Mouse (Mus musculus): ENCODE data around the gene Phf12. TPM values are rescaled to one million over a fixed set of nuclear protein-coding genes. Genes with fewer than 3 reads are reported as not detected.

Phf12 gene
- polyA plus RNA-seq, 1 experiment from 2014 or later: 11.8 TPM

- no peak for ATAC-seq
Observed at GRCm38 (mm10) chr11:77989071-77989690, 6.6 kb downstream of the Phf12 start.

GRCm38 (mm10) chr11:77995556-77995955 lies 13.0 kb downstream of the Phf12 start:
- Histone ChIP-seq H3K36me3 (ENCODE audit: control insufficient read depth, insufficient read depth, low read length) (peaks cover 3% of the 10 kb centered on the region; the same call in 1 of the 2 replicates), H3K9ac (ENCODE audit: low read depth, low read length) (no peak overlapping the region), H3K27me3 (replicated peaks; ENCODE audit: control insufficient read depth, insufficient read depth, low read length) (no peaks in the 10 kb centered on the region), H3K4me3 (ENCODE audit: low read length) (no peak overlapping the region), H3K4me2 (ENCODE audit: low read length) (no peak overlapping the region), H3K27ac (ENCODE audit: low read depth, low read length) (no peak overlapping the region), H3K9me3 (ENCODE audit: control insufficient read depth, low read length) (no peaks in the 10 kb centered on the region), H3K4me1 (ENCODE audit: control insufficient read depth, insufficient read depth, low read depth, low read length) (no peaks in the 10 kb centered on the region; the same call in 1 of the 2 replicates)
- ATAC-seq: no peak
- WGBS: 60% methylated on average over 1 of the region's 1 CpGs

More at GRCm38 (mm10) chr11:77989071-77989690, 6.6 kb downstream of the Phf12 start:
- Histone ChIP-seq H3K4me2 (ENCODE audit: low read length) (no peak overlapping the region), H3K9me3 (ENCODE audit: control insufficient read depth, low read length) (no peaks in the 10 kb centered on the region), H3K4me1 (ENCODE audit: control insufficient read depth, insufficient read depth, low read depth, low read length) (peaks cover 11% of the 10 kb centered on the region), H3K4me3 (ENCODE audit: low read length) (no peak overlapping the region), H3K36me3 (ENCODE audit: control insufficient read depth, insufficient read depth, low read length) (peaks cover 8% of the 10 kb centered on the region; the same call in 1 of the 2 replicates), H3K9ac (ENCODE audit: low read depth, low read length) (no peak overlapping the region), H3K27me3 (replicated peaks; ENCODE audit: control insufficient read depth, insufficient read depth, low read length) (no peaks in the 10 kb centered on the region), H3K27ac (ENCODE audit: low read depth, low read length) (no peak overlapping the region)
- whole genome bisulfite sequencing: 92% methylated on average over 13 of the region's 13 CpGs

- H3K36me3 ChIP-seq (ENCODE audit: control insufficient read depth, insufficient read depth, low read length): peaks cover 30% of the 10 kb centered on the region
- H3K9me3 ChIP-seq (ENCODE audit: control insufficient read depth, low read length): no peaks in the 10 kb centered on the region
- no peak for ATAC-seq
- no peak overlapping the region for H3K4me3 ChIP-seq (ENCODE audit: low read length)
- WGBS: 92% methylated on average over 5 of the region's 5 CpGs
- H3K4me2 ChIP-seq (ENCODE audit: low read length): no peak overlapping the region
- no peak overlapping the region for H3K27ac ChIP-seq (ENCODE audit: low read depth, low read length)
- H3K27me3 ChIP-seq (replicated peaks; ENCODE audit: control insufficient read depth, insufficient read depth, low read length): no peaks in the 10 kb centered on the region
- no peak overlapping the region for H3K9ac ChIP-seq (ENCODE audit: low read depth, low read length)
- 0 out of 2 replicates have a peak, but pooled peaks cover 2% of the 10 kb centered on the region for H3K4me1 ChIP-seq (ENCODE audit: control insufficient read depth, insufficient read depth, low read depth, low read length)
Observed at GRCm38 (mm10) chr11:78006446-78006845, 23.9 kb downstream of the Phf12 start.

- 24% methylated on average over 4 of the region's 4 CpGs for WGBS
- 0 out of 2 replicates have a peak, but pooled peaks have one; percentile 76 for ATAC-seq
- H3K27me3 ChIP-seq (replicated peaks; ENCODE audit: control insufficient read depth, insufficient read depth, low read length): no peaks in the 10 kb centered on the region
- no peaks in the 10 kb centered on the region for H3K4me1 ChIP-seq (ENCODE audit: control insufficient read depth, insufficient read depth, low read depth, low read length)
- H3K4me3 ChIP-seq (ENCODE audit: low read length): no peak overlapping the region
- H3K9me3 ChIP-seq (ENCODE audit: control insufficient read depth, low read length): no peaks in the 10 kb centered on the region
- H3K27ac ChIP-seq (ENCODE audit: low read depth, low read length): no peak overlapping the region
- H3K36me3 ChIP-seq (ENCODE audit: control insufficient read depth, insufficient read depth, low read length): peaks cover 29% of the 10 kb centered on the region
- H3K4me2 ChIP-seq (ENCODE audit: low read length): no peak overlapping the region
- no peak overlapping the region for H3K9ac ChIP-seq (ENCODE audit: low read depth, low read length)
Observed at GRCm38 (mm10) chr11:78019676-78020075, 37.1 kb downstream of the Phf12 start.

- Histone ChIP-seq H3K27me3 (replicated peaks; ENCODE audit: control insufficient read depth, insufficient read depth, low read length) (no peaks in the 10 kb centered on the region), H3K9me3 (ENCODE audit: control insufficient read depth, low read length) (no peaks in the 10 kb centered on the region), H3K9ac (ENCODE audit: low read depth, low read length) (no peak overlapping the region), H3K36me3 (ENCODE audit: control insufficient read depth, insufficient read depth, low read length) (peaks cover 36% of the 10 kb centered on the region), H3K4me1 (ENCODE audit: control insufficient read depth, insufficient read depth, low read depth, low read length) (no peaks in the 10 kb centered on the region), H3K4me3 (ENCODE audit: low read length) (no peak overlapping the region), H3K4me2 (ENCODE audit: low read length) (no peak overlapping the region), H3K27ac (ENCODE audit: low read depth, low read length) (no peak overlapping the region)
- no peak for ATAC-seq
- whole genome bisulfite sequencing: 87% methylated on average over 8 of the region's 8 CpGs
Observed at GRCm38 (mm10) chr11:78023607-78024006, 41.1 kb downstream of the Phf12 start.

GRCm38 (mm10) chr11:78029240-78029639 lies 46.7 kb downstream of the Phf12 start:
- Histone ChIP-seq H3K9ac (ENCODE audit: low read depth, low read length) (no peak overlapping the region), H3K4me3 (ENCODE audit: low read length) (no peak overlapping the region), H3K4me2 (ENCODE audit: low read length) (no peak overlapping the region), H3K27me3 (replicated peaks; ENCODE audit: control insufficient read depth, insufficient read depth, low read length) (no peaks in the 10 kb centered on the region), H3K27ac (ENCODE audit: low read depth, low read length) (no peak overlapping the region), H3K36me3 (ENCODE audit: control insufficient read depth, insufficient read depth, low read length) (peaks cover 27% of the 10 kb centered on the region), H3K9me3 (ENCODE audit: control insufficient read depth, low read length) (no peaks in the 10 kb centered on the region), H3K4me1 (ENCODE audit: control insufficient read depth, insufficient read depth, low read depth, low read length) (peaks cover 21% of the 10 kb centered on the region)
- WGBS: 85% methylated on average over 8 of the region's 8 CpGs
- no peak for ATAC-seq

- Histone ChIP-seq H3K36me3 (ENCODE audit: control insufficient read depth, insufficient read depth, low read length) (peaks cover 27% of the 10 kb centered on the region), H3K4me3 (ENCODE audit: low read length) (no peak overlapping the region), H3K4me1 (ENCODE audit: control insufficient read depth, insufficient read depth, low read depth, low read length) (peaks cover 21% of the 10 kb centered on the region), H3K9ac (ENCODE audit: low read depth, low read length) (no peak overlapping the region), H3K27ac (ENCODE audit: low read depth, low read length) (no peak overlapping the region), H3K27me3 (replicated peaks; ENCODE audit: control insufficient read depth, insufficient read depth, low read length) (no peaks in the 10 kb centered on the region), H3K4me2 (ENCODE audit: low read length) (no peak overlapping the region), H3K9me3 (ENCODE audit: control insufficient read depth, low read length) (no peaks in the 10 kb centered on the region)
- ATAC-seq: no peak
- whole genome bisulfite sequencing: 76% methylated on average over 2 of the region's 2 CpGs
Observed at GRCm38 (mm10) chr11:78030600-78030999, 48.0 kb downstream of the Phf12 start.

GRCm38 (mm10) chr11:78031389-78031788 lies 48.8 kb downstream of the Phf12 start:
- Histone ChIP-seq H3K4me3 (ENCODE audit: low read length) (peak overlapping the region; percentile 77), H3K27me3 (replicated peaks; ENCODE audit: control insufficient read depth, insufficient read depth, low read length) (no peaks in the 10 kb centered on the region), H3K9me3 (ENCODE audit: control insufficient read depth, low read length) (no peaks in the 10 kb centered on the region), H3K4me2 (ENCODE audit: low read length) (peak overlapping the region; percentile 79), H3K9ac (ENCODE audit: low read depth, low read length) (no peak overlapping the region; the same call in 1 of the 2 replicates), H3K36me3 (ENCODE audit: control insufficient read depth, insufficient read depth, low read length) (peaks cover 22% of the 10 kb centered on the region), H3K27ac (ENCODE audit: low read depth, low read length) (peak overlapping the region; percentile 95; the same call in 1 of the 2 replicates), H3K4me1 (ENCODE audit: control insufficient read depth, insufficient read depth, low read depth, low read length) (peaks cover 21% of the 10 kb centered on the region)
- no peak for ATAC-seq
- WGBS: 43% methylated on average over 6 of the region's 6 CpGs

GRCm38 (mm10) chr11:78031947-78032808 lies 49.6 kb downstream of the Phf12 start, which contains the start of gene Dhrs13:
Dhrs13 (plus strand) TSS chr11:78032280.
- under 1% methylated on average over 96 of the region's 96 CpGs for WGBS
- Histone ChIP-seq H3K4me1 (ENCODE audit: control insufficient read depth, insufficient read depth, low read depth, low read length) (peaks cover 21% of the 10 kb centered on the region), H3K27me3 (replicated peaks; ENCODE audit: control insufficient read depth, insufficient read depth, low read length) (no peaks in the 10 kb centered on the region), H3K9me3 (ENCODE audit: control insufficient read depth, low read length) (no peaks in the 10 kb centered on the region), H3K27ac (ENCODE audit: low read depth, low read length) (peak within 1 kb of the TSS; percentile 95), H3K4me2 (ENCODE audit: low read length) (peak within 1 kb of the TSS; percentile 79), H3K36me3 (ENCODE audit: control insufficient read depth, insufficient read depth, low read length) (peaks cover 18% of the 10 kb centered on the region), H3K9ac (ENCODE audit: low read depth, low read length) (peak within 1 kb of the TSS; percentile 93), H3K4me3 (ENCODE audit: low read length) (peak within 1 kb of the TSS; percentile 77)
- peak; percentile 92 for ATAC-seq

Measured in hindbrain, embryonic 16.5 days (tissue).